Mouse (Mus musculus) limb, embryonic 15.5 days (tissue): Measurements from ENCODE around the gene Tomm40. TPM values are rescaled to one million over a fixed set of nuclear protein-coding genes. Genes with fewer than 3 reads are reported as not detected.

Experiments used
- ATAC-seq: fragments of 200-750 bp; cut with Nextera tagmentation; 2 replicates; pipeline ENCODE4 v1.8.0; 2017; ENCODE audit warnings: low read depth, moderate TSS enrichment; ENCODE audit not compliant: insufficient number of reproducible peaks, low FRiP score, low TSS enrichment
- H3K27ac ChIP-seq: fragments of 300-500 bp; sonication (generic); 2 replicates; pipeline ENCODE4 v1.5.1; 2015; ENCODE audit warnings: moderate library complexity, mild to moderate bottlenecking, inconsistent platforms
- H3K27me3 ChIP-seq: fragments of 300-500 bp; sonication (generic); 2 replicates; pipeline ENCODE4 v1.6.1; 2015; ENCODE audit warnings: inconsistent platforms
- H3K36me3 ChIP-seq: fragments of 300-500 bp; sonication (generic); 2 replicates; pipeline ENCODE4 v1.6.1; 2015; ENCODE audit warnings: inconsistent platforms
- H3K4me1 ChIP-seq: fragments of 300-500 bp; sonication (generic); 2 replicates; pipeline ENCODE4 v1.6.1; 2015; ENCODE audit warnings: inconsistent platforms
- H3K4me2 ChIP-seq: fragments of 300-500 bp; sonication (generic); 2 replicates; pipeline ENCODE4 v1.6.1; 2015; ENCODE audit warnings: mild to moderate bottlenecking, inconsistent platforms
- H3K4me3 ChIP-seq: fragments of 300-500 bp; sonication (generic); 2 replicates; pipeline ENCODE4 v1.5.1; 2015; ENCODE audit warnings: mild to moderate bottlenecking, inconsistent platforms
- H3K9ac ChIP-seq: fragments of 300-500 bp; sonication (generic); 2 replicates; pipeline ENCODE4 v1.6.1; 2015; ENCODE audit warnings: inconsistent platforms
- H3K9me3 ChIP-seq: fragments of 300-500 bp; sonication (generic); 2 replicates; pipeline ENCODE4 v1.6.1; 2016; ENCODE audit warnings: inconsistent platforms
- WGBS: fragments of 180-500 bp; shearing (Covaris S2); methylation state at CpG from one replicate; pipeline ENCODE4 v1.1.7; 2015; 5-methylcytosine and 5-hydroxymethylcytosine counted together
- polyA plus RNA-seq: library from polyadenylated mRNA; unstranded; fragments of >200 nt; fragmentation: Nextera tagmentation; extraction: Ambion mirVana; gene quantifications from 2 replicates; pipeline ENCODE4 v1.2.1, GENCODE M21; 2015

Tomm40 gene
- polyA plus RNA-seq, 1 experiment from 2014 or later, result 129 TPM

- Histone ChIP-seq H3K4me2 (no peak overlapping the region), H3K27ac (no peak overlapping the region), H3K36me3 (no peaks in the 10 kb centered on the region), H3K4me1 (no peaks in the 10 kb centered on the region), H3K4me3 (no peak overlapping the region), H3K9ac (no peak overlapping the region), H3K27me3 (no peaks in the 10 kb centered on the region), H3K9me3 (no peaks in the 10 kb centered on the region)
- no peak for ATAC-seq
- WGBS, result 84% methylated on average over 3 of the region's 3 CpGs
These were observed 36.3 kb downstream of the Tomm40 start for GRCm38 (mm10) chr7:19678901-19679300.

- no peak within 1 kb of the TSS for H3K4me3 ChIP-seq
- H3K27me3 ChIP-seq, result no peaks in the 10 kb centered on the region
- no peaks in the 10 kb centered on the region for H3K9me3 ChIP-seq
- H3K4me1 ChIP-seq, result no peaks in the 10 kb centered on the region
- no peaks in the 10 kb centered on the region for H3K36me3 ChIP-seq
- no peak within 1 kb of the TSS for H3K4me2 ChIP-seq
- no peak within 1 kb of the TSS for H3K27ac ChIP-seq
- no peak within 1 kb of the TSS for H3K9ac ChIP-seq
- 75% methylated on average over 8 of the region's 8 CpGs for WGBS
- ATAC-seq, result no peak
These were observed 37.4 kb downstream of the Tomm40 start, which contains the start of gene Apoc2 for GRCm38 (mm10) chr7:19677872-19678271. TSS of gene Apoc2 (minus strand) at chr7:19677941.

GRCm38 (mm10) chr7:19676662-19677061 lies 38.6 kb downstream of the Tomm40 start:
- H3K4me2 ChIP-seq, result no peak overlapping the region
- no peaks in the 10 kb centered on the region for H3K4me1 ChIP-seq
- no peak for ATAC-seq
- no peak overlapping the region for H3K4me3 ChIP-seq
- H3K27me3 ChIP-seq, result no peaks in the 10 kb centered on the region
- no peaks in the 10 kb centered on the region for H3K9me3 ChIP-seq
- no peak overlapping the region for H3K9ac ChIP-seq
- WGBS, result 50% methylated on average over 1 of the region's 1 CpGs
- H3K36me3 ChIP-seq, result no peaks in the 10 kb centered on the region
- no peak overlapping the region for H3K27ac ChIP-seq

DNA sequence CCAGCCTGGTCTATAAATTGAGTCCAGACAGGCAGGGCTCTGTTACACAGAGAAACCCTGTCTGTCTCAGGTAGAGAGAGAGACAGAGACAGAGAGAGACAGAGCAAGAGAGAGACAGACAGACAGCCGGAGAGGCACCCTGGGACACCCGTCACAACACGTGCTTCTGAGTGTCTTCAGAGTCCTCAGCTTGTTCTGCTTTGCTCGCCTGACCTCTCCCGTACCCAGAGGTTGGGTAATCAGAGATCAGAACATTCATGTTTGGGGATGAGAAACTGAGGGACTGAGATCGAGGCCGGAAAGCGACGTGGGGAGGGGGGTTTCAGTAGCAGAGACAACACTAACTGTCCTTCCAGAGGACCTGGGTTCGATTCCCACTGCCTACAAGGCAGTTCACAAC lies 39.4 kb downstream of the Tomm40 start:
- no peaks in the 10 kb centered on the region for H3K9me3 ChIP-seq
- no peaks in the 10 kb centered on the region for H3K36me3 ChIP-seq
- WGBS, result 78% methylated on average over 10 of the region's 10 CpGs
- ATAC-seq, result no peak
- no peak overlapping the region for H3K4me3 ChIP-seq
- no peaks in the 10 kb centered on the region for H3K27me3 ChIP-seq
- H3K27ac ChIP-seq, result no peak overlapping the region
- H3K4me1 ChIP-seq, result no peaks in the 10 kb centered on the region
- no peak overlapping the region for H3K4me2 ChIP-seq
- H3K9ac ChIP-seq, result no peak overlapping the region

GRCm38 (mm10) chr7:19673083-19673699 lies 42.0 kb downstream of the Tomm40 start:
- Histone ChIP-seq H3K9ac (no peak overlapping the region), H3K4me2 (no peak overlapping the region), H3K9me3 (no peaks in the 10 kb centered on the region), H3K4me1 (peaks cover 5% of the 10 kb centered on the region), H3K36me3 (no peaks in the 10 kb centered on the region), H3K4me3 (no peak overlapping the region), H3K27me3 (no peaks in the 10 kb centered on the region), H3K27ac (no peak overlapping the region)
- ATAC-seq, result no peak
- WGBS, result 63% methylated on average over 14 of the region's 14 CpGs

DNA sequence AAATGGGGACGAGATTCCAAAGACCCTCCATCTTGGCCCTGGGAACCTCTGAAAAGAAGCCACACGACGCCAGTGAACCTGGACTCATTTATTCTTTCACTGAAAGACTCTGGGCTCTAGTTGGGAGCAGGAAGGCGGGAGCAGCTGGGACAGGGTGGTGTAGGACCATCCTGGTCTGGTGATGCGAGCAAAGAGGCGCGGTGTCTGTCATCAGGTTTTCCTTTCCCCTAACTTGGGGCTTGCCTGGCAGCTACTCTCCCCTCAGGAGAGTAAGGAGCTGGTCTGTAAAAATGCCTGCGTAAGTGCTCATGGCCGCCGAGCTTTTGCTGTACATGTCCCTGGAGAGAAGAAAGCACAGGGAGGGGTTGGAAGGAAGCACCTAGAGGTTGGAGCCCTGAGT lies 43.7 kb downstream of the Tomm40 start:
- WGBS, result 52% methylated on average over 10 of the region's 10 CpGs
- no peak for ATAC-seq
- no peak overlapping the region for H3K27ac ChIP-seq
- peaks cover 5% of the 10 kb centered on the region for H3K4me1 ChIP-seq
- no peaks in the 10 kb centered on the region for H3K36me3 ChIP-seq
- H3K4me2 ChIP-seq, result no peak overlapping the region
- no peaks in the 10 kb centered on the region for H3K27me3 ChIP-seq
- H3K4me3 ChIP-seq, result no peak overlapping the region
- H3K9me3 ChIP-seq, result no peaks in the 10 kb centered on the region
- H3K9ac ChIP-seq, result no peak overlapping the region

DNA sequence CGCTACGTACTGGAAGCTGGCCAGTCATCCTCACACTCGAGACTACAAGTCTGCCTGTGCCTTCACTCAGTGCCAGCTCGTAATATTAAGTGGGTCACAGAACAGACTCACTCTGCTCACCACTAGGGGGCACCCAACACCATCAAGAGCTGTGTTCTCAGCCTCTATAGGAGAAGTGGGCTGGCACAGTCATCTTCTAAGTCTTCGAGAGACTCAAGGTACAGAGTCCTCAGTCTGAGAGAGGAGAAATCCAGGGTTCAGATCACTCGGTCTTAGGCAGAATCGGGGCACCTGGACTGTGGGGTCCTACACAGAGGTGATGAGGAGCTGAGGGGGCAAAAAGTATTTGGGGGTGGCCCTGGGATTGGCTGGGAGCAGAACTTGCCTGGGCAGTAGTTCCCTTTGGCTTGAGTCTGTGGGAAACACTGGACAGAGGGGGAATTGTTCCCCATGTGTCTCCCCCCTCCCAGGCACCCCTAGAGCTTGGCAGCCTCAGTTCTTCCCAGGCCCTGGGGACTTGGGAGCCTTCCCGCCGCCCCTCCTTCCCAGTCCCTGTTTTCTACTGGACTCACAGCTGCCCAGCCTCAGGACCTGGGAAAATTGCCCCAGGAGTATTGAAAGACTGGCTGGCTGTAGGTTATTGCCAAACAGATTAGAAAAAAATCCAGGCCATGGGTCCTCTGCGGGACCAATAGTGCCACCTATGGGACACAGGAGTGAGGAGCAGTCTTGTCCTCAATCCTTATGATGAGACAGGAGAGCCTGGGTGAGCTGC lies 46.1 kb downstream of the Tomm40 start:
- no peak overlapping the region for H3K9ac ChIP-seq
- 5% methylated on average over 10 of the region's 10 CpGs for WGBS
- H3K27me3 ChIP-seq, result no peaks in the 10 kb centered on the region
- peak overlapping the region; percentile 33 for H3K4me2 ChIP-seq
- no peaks in the 10 kb centered on the region for H3K36me3 ChIP-seq
- peak overlapping the region; percentile 79 for H3K27ac ChIP-seq
- ATAC-seq, result peak; percentile 72
- peaks cover 12% of the 10 kb centered on the region for H3K4me1 ChIP-seq
- H3K4me3 ChIP-seq, result peak overlapping the region; percentile 8; the same call in 1 of the 2 replicates
- H3K9me3 ChIP-seq, result no peaks in the 10 kb centered on the region

DNA sequence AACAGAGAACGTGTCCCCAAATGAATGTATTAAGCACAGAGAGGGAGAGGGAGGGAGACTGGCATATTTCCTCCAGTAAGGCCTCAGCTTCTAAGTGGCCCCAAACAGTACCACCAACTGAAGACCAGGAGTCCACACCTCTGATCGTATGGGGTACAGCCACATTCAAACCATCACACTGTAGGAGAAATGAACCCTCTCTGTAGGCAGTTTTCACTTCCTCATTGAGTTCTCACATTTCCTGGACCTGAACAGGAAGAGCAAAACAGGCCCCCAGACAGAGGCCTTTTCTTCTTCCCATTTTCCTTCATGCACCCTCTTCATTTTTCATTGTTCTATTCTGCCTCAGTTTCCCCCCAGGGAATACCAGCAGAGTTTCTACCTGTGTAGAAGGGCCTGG lies 47.8 kb downstream of the Tomm40 start:
- Histone ChIP-seq H3K36me3 (peaks cover 2% of the 10 kb centered on the region; the same call in 1 of the 2 replicates), H3K27me3 (no peaks in the 10 kb centered on the region), H3K9ac (no peak overlapping the region), H3K9me3 (no peaks in the 10 kb centered on the region), H3K27ac (no peak overlapping the region), H3K4me1 (peaks cover 20% of the 10 kb centered on the region), H3K4me2 (no peak overlapping the region), H3K4me3 (no peak overlapping the region)
- 76% methylated on average over 2 of the region's 2 CpGs for WGBS
- ATAC-seq, result no peak

GRCm38 (mm10) chr7:19666750-19667149 lies 48.5 kb downstream of the Tomm40 start:
- Histone ChIP-seq H3K9me3 (no peaks in the 10 kb centered on the region), H3K4me1 (peaks cover 25% of the 10 kb centered on the region), H3K4me2 (no peak overlapping the region), H3K9ac (no peak overlapping the region), H3K36me3 (peaks cover 9% of the 10 kb centered on the region), H3K4me3 (no peak overlapping the region), H3K27me3 (no peaks in the 10 kb centered on the region), H3K27ac (no peak overlapping the region)
- ATAC-seq, result no peak
- WGBS, result 58% methylated on average over 3 of the region's 3 CpGs

DNA sequence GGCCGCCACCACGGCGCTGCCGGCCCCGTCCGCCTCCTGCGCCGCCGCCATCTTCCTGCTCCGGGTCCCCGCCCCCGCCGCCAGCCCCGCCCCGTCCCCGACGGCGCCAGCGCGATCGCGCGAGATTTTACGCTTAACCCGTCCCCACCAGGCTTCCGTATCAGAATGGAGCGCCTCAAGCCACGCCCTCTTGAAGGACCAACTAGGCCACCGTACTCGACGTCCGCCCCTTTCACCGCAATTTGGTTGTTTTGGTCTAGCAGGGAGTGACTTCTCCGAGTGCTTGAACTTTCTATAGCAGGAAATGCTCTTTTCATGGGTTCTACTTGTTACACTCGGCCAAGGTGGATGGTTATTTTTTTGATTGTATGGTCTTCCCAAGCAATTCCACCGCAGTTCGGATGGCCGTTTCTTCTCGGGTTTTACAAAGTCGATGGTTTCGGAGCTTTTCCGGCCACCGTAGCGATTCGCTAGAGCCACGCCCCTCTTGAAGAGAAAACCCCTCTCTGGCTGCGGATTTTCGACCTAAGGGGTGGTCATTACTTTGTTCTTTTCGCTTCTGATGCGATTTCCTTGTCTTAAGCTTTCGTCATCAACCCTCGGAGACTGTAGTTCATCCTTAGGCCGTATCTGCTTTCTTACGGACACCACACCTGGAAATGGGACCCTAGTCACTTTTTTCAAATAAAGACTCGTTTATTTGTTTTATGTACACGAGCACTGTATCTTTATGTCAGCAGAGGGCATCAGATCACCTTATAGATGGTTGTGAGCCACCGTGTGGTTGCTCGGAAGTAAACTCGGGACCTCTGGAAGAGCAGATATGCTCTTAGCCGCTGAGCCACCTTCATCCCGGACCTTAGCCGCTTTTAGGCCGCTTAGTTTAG lies 50.0 kb downstream of the Tomm40 start, which contains the start of gene Clptm1:
Gene Clptm1, minus strand, starts transcription at position 79 of the 887 bp plus-strand sequence.
- Histone ChIP-seq H3K36me3 (peaks cover 11% of the 10 kb centered on the region), H3K4me2 (peak within 1 kb of the TSS; percentile 88), H3K27ac (peak within 1 kb of the TSS; percentile 96), H3K4me1 (peaks cover 25% of the 10 kb centered on the region), H3K9ac (peak within 1 kb of the TSS; percentile 100), H3K9me3 (no peaks in the 10 kb centered on the region), H3K27me3 (no peaks in the 10 kb centered on the region), H3K4me3 (peak within 1 kb of the TSS; percentile 100)
- peak; percentile 85 for ATAC-seq
- under 1% methylated on average over 52 of the region's 63 CpGs for WGBS

GRCm38 (mm10) chr7:19664455-19664954 lies 50.7 kb downstream of the Tomm40 start:
- Histone ChIP-seq H3K9me3 (no peaks in the 10 kb centered on the region), H3K36me3 (peaks cover 16% of the 10 kb centered on the region), H3K27me3 (no peaks in the 10 kb centered on the region), H3K9ac (peak overlapping the region; percentile 100), H3K27ac (peak overlapping the region; percentile 69), H3K4me2 (peak overlapping the region; percentile 88), H3K4me1 (peaks cover 25% of the 10 kb centered on the region), H3K4me3 (peak overlapping the region; percentile 100)
- ATAC-seq, result peak; percentile 24
- under 1% methylated on average over 36 of the region's 37 CpGs for WGBS
